8 mouse cellular contexts compared by ENCODE assay signal in the genomic region with DNA sequence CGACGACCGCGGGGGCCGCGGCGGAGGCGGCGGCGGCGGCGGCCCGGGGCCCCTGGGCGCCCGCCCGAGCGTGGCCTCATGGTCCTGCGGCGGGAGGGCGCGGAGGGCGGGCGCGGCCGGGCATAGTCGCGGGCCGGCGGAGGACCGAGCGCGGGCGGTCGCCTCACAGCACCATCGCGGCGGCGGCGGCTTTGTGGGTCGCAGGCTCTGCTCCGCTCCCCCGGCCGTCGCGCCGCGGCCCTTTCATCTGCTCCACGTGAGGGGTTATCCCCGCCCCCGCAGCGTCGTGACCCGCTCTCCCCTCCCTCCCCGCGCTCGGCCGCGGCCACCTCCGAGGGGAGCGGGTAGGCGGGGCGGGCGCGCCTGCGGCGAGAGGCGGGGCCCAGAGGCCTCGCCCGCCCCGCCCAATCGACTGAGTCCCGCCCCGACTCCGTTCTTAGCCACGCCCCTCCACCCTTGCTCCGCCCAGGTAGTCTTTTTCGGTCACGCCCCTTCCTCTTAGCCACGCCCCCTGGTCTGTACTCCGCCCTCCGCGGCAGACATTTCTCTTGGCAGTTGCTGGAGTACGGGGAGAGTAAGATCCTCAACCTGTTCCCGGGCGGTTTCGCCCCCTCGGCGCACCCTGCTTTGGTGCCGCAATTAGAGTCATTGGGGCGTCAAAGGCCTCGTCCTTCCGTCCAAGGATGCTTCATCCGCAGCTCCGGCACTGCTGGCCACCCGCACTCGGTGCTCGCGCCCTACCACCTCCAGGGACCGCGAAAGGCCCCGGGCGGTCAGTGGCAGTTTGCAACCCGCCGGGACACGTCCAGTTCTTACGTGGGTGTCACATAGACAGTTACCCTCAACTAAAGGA. TPM values are rescaled to one million over a fixed set of nuclear protein-coding genes. Genes with fewer than 3 reads are reported as not detected.
DNase-seq lines count a peak whose midpoint lies in the region; ATAC-seq and TF ChIP-seq lines count a peak whose summit lies in the region.

Gene Znrf3 (minus strand): TSS at position 249 of the 853 bp plus-strand sequence.

- peak; percentile 97 for ATAC-seq in embryonic facial prominence, embryonic 15.5 days (ENCODE audit: insufficient number of reproducible peaks, low FRiP score, low TSS enrichment, low read depth)
- peak; percentile 95 for ATAC-seq in kidney, embryonic 15.5 days (replicated peaks; ENCODE audit: low FRiP score)
- peak; percentile 95 for ATAC-seq in monocyte, adult 5-6 weeks (replicated peaks; ENCODE audit: insufficient number of reproducible peaks, low FRiP score, low TSS enrichment, poor library complexity, severe bottlenecking)

- H3K4me1 ChIP-seq in bone marrow, adult 2 months (ENCODE audit: control insufficient read depth, insufficient read depth, low read length) = no peaks in the 10 kb centered on the region
- H3K4me1 ChIP-seq in embryonic facial prominence, embryonic 15.5 days = peaks cover 20% of the 10 kb centered on the region
- H3K4me1 ChIP-seq in heart, embryonic 10.5 days = peaks cover 22% of the 10 kb centered on the region
- peaks cover 31% of the 10 kb centered on the region for H3K4me1 ChIP-seq in kidney, embryonic 15.5 days

- peak within 1 kb of the TSS; percentile 87 for H3K4me2 ChIP-seq in embryonic facial prominence, embryonic 15.5 days (replicated peaks)
- peak within 1 kb of the TSS; percentile 89 for H3K4me2 ChIP-seq in kidney, embryonic 15.5 days

- no peak for TF ChIP-seq CTCF in bone marrow, adult 2 months (IDR thresholded peaks at IDR 0.05; ENCODE audit: control insufficient read depth, insufficient read depth, low read length)

- H3K9ac ChIP-seq in embryonic facial prominence, embryonic 15.5 days = peak within 1 kb of the TSS; percentile 86
- peak within 1 kb of the TSS; percentile 92 for H3K9ac ChIP-seq in kidney, embryonic 15.5 days

- WGBS in bone marrow, adult 2 months = 7% methylated on average over 97 of the region's 106 CpGs
- WGBS in embryonic facial prominence, embryonic 15.5 days = 1% methylated on average over 62 of the region's 106 CpGs
- 3% methylated on average over 94 of the region's 106 CpGs for WGBS in heart, embryonic 10.5 days
- under 1% methylated on average over 95 of the region's 106 CpGs for WGBS in kidney, embryonic 15.5 days

- H3K36me3 ChIP-seq in embryonic facial prominence, embryonic 15.5 days = no peaks in the 10 kb centered on the region
- H3K36me3 ChIP-seq in heart, embryonic 10.5 days = no peaks in the 10 kb centered on the region
- no peaks in the 10 kb centered on the region for H3K36me3 ChIP-seq in kidney, embryonic 15.5 days

- H3K27me3 ChIP-seq in embryonic facial prominence, embryonic 15.5 days = no peaks in the 10 kb centered on the region
- peaks cover 8% of the 10 kb centered on the region for H3K27me3 ChIP-seq in heart, embryonic 10.5 days (ENCODE audit: insufficient read depth, poor library complexity, severe bottlenecking)
- H3K27me3 ChIP-seq in kidney, embryonic 15.5 days = no peaks in the 10 kb centered on the region

- no peaks in the 10 kb centered on the region for H3K9me3 ChIP-seq in embryonic facial prominence, embryonic 15.5 days (replicated peaks)
- H3K9me3 ChIP-seq in heart, embryonic 10.5 days = no peaks in the 10 kb centered on the region
- H3K9me3 ChIP-seq in kidney, embryonic 15.5 days (replicated peaks) = no peaks in the 10 kb centered on the region

- peak within 1 kb of the TSS; percentile 43; the same call in 1 of the 2 replicates for H3K27ac ChIP-seq in bone marrow, adult 2 months (ENCODE audit: control insufficient read depth, insufficient read depth, low read depth, low read length, poor library complexity)
- peak within 1 kb of the TSS; percentile 85 for H3K27ac ChIP-seq in embryonic facial prominence, embryonic 15.5 days (replicated peaks)
- H3K27ac ChIP-seq in heart, embryonic 10.5 days = peak within 1 kb of the TSS; percentile 96
- H3K27ac ChIP-seq in kidney, embryonic 15.5 days = peak within 1 kb of the TSS; percentile 84

- no peak for TF ChIP-seq POLR2A in bone marrow, adult 2 months (IDR thresholded peaks at IDR 0.05; ENCODE audit: borderline replicate concordance, control insufficient read depth, low read depth, low read length)

- peak; percentile 85 for DNase-seq in 416B (ENCODE audit: low read depth)
- peak; percentile 98 for DNase-seq in heart, embryonic 10.5 days (ENCODE audit: low spot score)
- DNase-seq in liver = peak; percentile 94
- DNase-seq in spleen, postnatal 4 days (ENCODE audit: low spot score in 2 of 2) = peak; percentile 96 to 100

- H3K4me3 ChIP-seq in bone marrow, adult 2 months (replicated peaks; ENCODE audit: control insufficient read depth, low read depth, low read length) = peak within 1 kb of the TSS; percentile 73
- peak within 1 kb of the TSS; percentile 87 for H3K4me3 ChIP-seq in embryonic facial prominence, embryonic 15.5 days (replicated peaks)
- peak within 1 kb of the TSS; percentile 92 for H3K4me3 ChIP-seq in heart, embryonic 10.5 days
- H3K4me3 ChIP-seq in kidney, embryonic 15.5 days (replicated peaks) = peak within 1 kb of the TSS; percentile 90

RNA-seq across cellular contexts. Expression of gene Znrf3, which starts in this region (rescaled TPM):
- polyA plus RNA-seq in bone marrow, adult 2 months (2011; ENCODE audit: insufficient read depth, insufficient read length, low replicate concordance, missing spikeins) = 0.63 and 2.0 TPM in 2 replicates
- polyA plus RNA-seq in embryonic facial prominence, embryonic 15.5 days (2015; fragmentation: Nextera tagmentation; extraction: Ambion mirVana) = 15.9 and 16.9 TPM in 2 replicates
- 7.7 and 9.2 TPM in 2 replicates for polyA plus RNA-seq in heart, embryonic 10.5 days (2016; fragmentation: Nextera tagmentation; extraction: Ambion mirVana)
- polyA plus RNA-seq in kidney, embryonic 15.5 days (2015; fragmentation: Nextera tagmentation; extraction: Ambion mirVana) = 17.5 and 18.2 TPM in 2 replicates
- total RNA-seq in monocyte, adult 5-6 weeks (2017) = 3.1 to 7.9 TPM (median 3.1 TPM) in 3 replicates

Comparison
In these comparisons a context has a peak if more than half of its experiments do, and no peak if none do; other contexts are left out.
1. Peak in every context shown above with its lines: DNase-seq, ATAC-seq, H3K4me3 ChIP-seq and H3K27ac ChIP-seq.
2. H3K27ac ChIP-seq: peak in every context shown above with its lines; median percentile 96 in heart, embryonic 10.5 days; 85 in embryonic facial prominence, embryonic 15.5 days; 84 in kidney, embryonic 15.5 days; 43 in bone marrow, adult 2 months.